Comparison of ENCODE assay signal across 8 mouse cellular contexts in genomic region chrX:48285651-48286021, GRCm38 (mm10). TPM values are rescaled to one million over a fixed set of nuclear protein-coding genes. Genes with fewer than 3 reads are reported as not detected.
DNase-seq lines count a peak whose midpoint lies in the region; ATAC-seq and TF ChIP-seq lines count a peak whose summit lies in the region.

No protein-coding gene starts in this region.

- H3K36me3 ChIP-seq in E14TG2a.4 (ENCODE audit: insufficient read depth, low read length), result peaks cover 23% of the 10 kb centered on the region
- H3K36me3 ChIP-seq in midbrain, postnatal 0 days (ENCODE audit: insufficient read depth, low read length), result no peaks in the 10 kb centered on the region

- intact Hi-C loops in heart, postnatal 10 days (cut with DNase I), result loop anchor here (2.0 to 10.0 kb wide), 2 partner anchors 55 to 229 kb away; partner anchors contain the start of genes Aifm1, Bcorl1 and Rab33a
- intact Hi-C loops in left cerebral cortex, postnatal 36 days (cut with DNase I), result loop anchor here (2.0 kb wide), 1 partner anchor 57 kb away; no protein-coding TSS in a partner anchor

- peak overlapping the region; percentile 57 for H3K4me2 ChIP-seq in midbrain, postnatal 0 days (ENCODE audit: low read depth, low read length, poor library complexity, severe bottlenecking)

- no peaks in the 10 kb centered on the region for H3K9me3 ChIP-seq in E14TG2a.4 (ENCODE audit: low read length)
- H3K9me3 ChIP-seq in midbrain, postnatal 0 days (ENCODE audit: low read length), result no peaks in the 10 kb centered on the region

- peak overlapping the region; percentile 77 for H3K4me3 ChIP-seq in E14TG2a.4 (replicated peaks; ENCODE audit: low read length)
- H3K4me3 ChIP-seq in midbrain, postnatal 0 days (ENCODE audit: low read depth, low read length), result peak overlapping the region; percentile 44

- peak overlapping the region; percentile 33; the same call in 1 of the 2 replicates for H3K9ac ChIP-seq in midbrain, postnatal 0 days (replicated peaks; ENCODE audit: low read length, poor library complexity, severe bottlenecking)

- H3K27ac ChIP-seq in midbrain, postnatal 0 days (ENCODE audit: low read depth, low read length), result 0 out of 2 replicates have a peak overlapping the region, but pooled peaks have one; percentile 38

- H3K27me3 ChIP-seq in E14TG2a.4 (ENCODE audit: insufficient read depth, low read length), result peaks cover 21% of the 10 kb centered on the region; the same call in 1 of the 2 replicates
- no peaks in the 10 kb centered on the region for H3K27me3 ChIP-seq in midbrain, postnatal 0 days (ENCODE audit: insufficient read depth, low read length)

- ATAC-seq in erythroblast, adult 5-6 weeks (replicated peaks; ENCODE audit: low FRiP score, poor library complexity, severe bottlenecking), result peak; percentile 68
- peak; percentile 53 for ATAC-seq in midbrain, postnatal 0 days (ENCODE audit: low FRiP score)

- WGBS in midbrain, postnatal 0 days, result 20% methylated on average over 27 of the region's 34 CpGs

- no peak for TF ChIP-seq CTCF in E14TG2a.4 (conservative IDR thresholded peaks at IDR 0.05; ENCODE audit: low read length)
- TF ChIP-seq CTCF in midbrain, postnatal 0 days (IDR thresholded peaks at IDR 0.05), result no peak

- DNase-seq in embryo, embryonic 10 days (ENCODE audit: low spot score), result peak; percentile 68
- no peak for DNase-seq in embryo, embryonic 11 days
- DNase-seq in heart, postnatal 10 days, result peak; percentile 60 to 61
- DNase-seq in left cerebral cortex, postnatal 36 days (ENCODE audit: low spot score in 2 of 2), result peak; percentile 14 to 21
- no peak for DNase-seq in midbrain, postnatal 0 days (ENCODE audit: low spot score)
- peak; percentile 10 for DNase-seq in urinary bladder, postnatal 10 days (ENCODE audit: low spot score)

- H3K4me1 ChIP-seq in E14TG2a.4 (replicated peaks; ENCODE audit: low read depth, low read length), result peaks cover 14% of the 10 kb centered on the region
- no peaks in the 10 kb centered on the region for H3K4me1 ChIP-seq in midbrain, postnatal 0 days (ENCODE audit: insufficient read depth, low read length)

RNA-seq across cellular contexts. Expression of gene Utp14a, which starts 29.0 kb away (rescaled TPM):
- total RNA-seq in erythroblast, adult 5-6 weeks (2015; ENCODE audit: low replicate concordance), result 7.9 and 9.0 TPM in 2 replicates
- total RNA-seq in erythroblast, adult 5-6 weeks (2017; ENCODE audit: low replicate concordance), result 8.8 and 14.2 TPM in 2 replicates
- 10 to 100 TPM; 13.9 to 17.3 TPM for total RNA-seq in heart, postnatal 10 days (2021)
- 10 to 100 TPM; 15.6 to 18.4 TPM for total RNA-seq in left cerebral cortex, postnatal 36 days (2021)
- total RNA-seq in midbrain, postnatal 0 days (2014; rRNA removed), result 5.8 and 8.2 TPM in 2 replicates
- polyA plus RNA-seq in midbrain, postnatal 0 days (2015; fragmentation: Nextera tagmentation; extraction: Ambion mirVana), result 9.0 and 9.4 TPM in 2 replicates

RNA-seq across cellular contexts. Expression of gene Bcorl1, which starts 55.5 kb away (rescaled TPM):
- total RNA-seq in erythroblast, adult 5-6 weeks (2015; ENCODE audit: low replicate concordance), result 4.6 and 8.6 TPM in 2 replicates
- 23.8 and 31.1 TPM in 2 replicates for total RNA-seq in erythroblast, adult 5-6 weeks (2017; ENCODE audit: low replicate concordance)
- 10 to 100 TPM in 1 of 2 experiments, 1 to 10 TPM in 1; 9.6 to 13.6 TPM for total RNA-seq in heart, postnatal 10 days (2021)
- total RNA-seq in left cerebral cortex, postnatal 36 days (2021), result 10 to 100 TPM; 17.9 to 20.4 TPM
- total RNA-seq in midbrain, postnatal 0 days (2014; rRNA removed), result 10.5 and 13.5 TPM in 2 replicates
- polyA plus RNA-seq in midbrain, postnatal 0 days (2015; fragmentation: Nextera tagmentation; extraction: Ambion mirVana), result 4.6 and 4.7 TPM in 2 replicates

Comparison
In these comparisons a context has a peak if more than half of its experiments do, and no peak if none do; other contexts are left out.
1. DNase-seq: peak in embryo, embryonic 10 days (single experiment), heart, postnatal 10 days (2 of 2), left cerebral cortex, postnatal 36 days (2 of 2) and urinary bladder, postnatal 10 days (single experiment); none in embryo, embryonic 11 days (single experiment) and midbrain, postnatal 0 days (single experiment).